Mouse (Mus musculus) heart, postnatal 0 days (tissue): ENCODE measurements around the gene Nyap1. TPM values are rescaled to one million over a fixed set of nuclear protein-coding genes. Genes with fewer than 3 reads are reported as not detected.
"Not testable (repeated sequence)": the region's sequence is repeated elsewhere in the genome, so short reads cannot be mapped to it uniquely, and the experiment has no call there.

ENCODE experiments used
- ATAC-seq: fragments of 200-750 bp; cut with Nextera tagmentation; 2 replicates; pipeline ENCODE4 v1.8.0; 2017; ENCODE audit warnings: low read depth, moderate number of reproducible peaks, moderate library complexity; ENCODE audit not compliant: insufficient read depth
- DNase-seq: peaks from one replicate; pipeline ENCODE4 v3.0.0-alpha.2; 2016; ENCODE audit warnings: low spot score
- H3K27ac ChIP-seq: fragments of 300-500 bp; sonication (generic); 2 replicates; pipeline ENCODE4 v1.5.1; 2014; ENCODE audit warnings: low read depth, mild to moderate bottlenecking
- H3K27me3 ChIP-seq: fragments of 300-500 bp; sonication (generic); 2 replicates; pipeline ENCODE4 v1.6.1; 2014; ENCODE audit warnings: low read length, mixed read lengths; ENCODE audit not compliant: control insufficient read depth, insufficient read depth
- H3K36me3 ChIP-seq: fragments of 300-500 bp; sonication (generic); replicated peaks from 2 replicates; pipeline ENCODE4 v1.6.1; 2014; ENCODE audit warnings: low read length, mixed read lengths; ENCODE audit not compliant: control insufficient read depth, insufficient read depth
- H3K4me1 ChIP-seq: fragments of 300-500 bp; sonication (generic); 2 replicates; pipeline ENCODE4 v1.6.1; 2014; ENCODE audit warnings: antibody characterized with exemption; ENCODE audit not compliant: control insufficient read depth, insufficient read depth
- H3K4me2 ChIP-seq: fragments of 300-500 bp; sonication (generic); 2 replicates; pipeline ENCODE4 v1.6.1; 2014; ENCODE audit warnings: low read depth, mild to moderate bottlenecking, low read length, moderate library complexity
- H3K4me3 ChIP-seq: fragments of 300-500 bp; sonication (generic); 2 replicates; pipeline ENCODE4 v1.5.1; 2014; ENCODE audit warnings: low read depth, low read length
- H3K9ac ChIP-seq: fragments of 300-500 bp; sonication (generic); replicated peaks from 2 replicates; pipeline ENCODE4 v1.6.1; 2014; ENCODE audit warnings: low read depth, low read length, mixed read lengths
- H3K9me3 ChIP-seq: fragments of 300-500 bp; sonication (generic); replicated peaks from 2 replicates; pipeline ENCODE4 v1.6.1; 2016; ENCODE audit warnings: low read length; ENCODE audit not compliant: control insufficient read depth
- CTCF ChIP-seq: IDR thresholded peaks from 2 replicates; pipeline ENCODE4 v1.5.1; 2016; ENCODE audit warnings: antibody characterized with exemption, control low read depth, low read depth
- EP300 ChIP-seq: IDR thresholded peaks from 2 replicates; pipeline ENCODE4 v1.6.1; 2016; ENCODE audit warnings: antibody characterized with exemption, low read depth
- WGBS: fragments of 180-500 bp; shearing (Covaris S2); extraction: QIAGEN DNeasy Blood & Tissue Kit; methylation state at CpG from one replicate; pipeline ENCODE4 v1.1.7; 2014; 5-methylcytosine and 5-hydroxymethylcytosine counted together
- polyA plus RNA-seq: library from polyadenylated mRNA; unstranded; fragments of >200 nt; fragmentation: Nextera tagmentation; extraction: Ambion mirVana; gene quantifications from 2 replicates; pipeline ENCODE4 v1.2.1, GENCODE M21; 2015
- total RNA-seq: library from RNA; depleted of rRNA; stranded (reverse); fragments of >200 nt; gene quantifications from 2 replicates; pipeline ENCODE4 v1.2.3, GENCODE M21; 2014; ENCODE audit warnings: low replicate concordance

The Nyap1 gene
- total and polyA plus RNA-seq, 2 experiments from 2014 or later: 0.56 to 5.8 TPM

GRCm38 (mm10) chr5:137726767-137727166 is 14.6 kb downstream of the Nyap1 start:
- H3K27me3 ChIP-seq: 0 out of 2 replicates have a peak, but pooled peaks cover 2% of the 10 kb centered on the region
- TF ChIP-seq CTCF (no peak), EP300 (no peak)
- H3K9me3 ChIP-seq: no peaks in the 10 kb centered on the region
- WGBS: 59% methylated on average over 6 of the region's 6 CpGs
- H3K27ac ChIP-seq: no peak overlapping the region
- no peak for ATAC-seq
- no peak overlapping the region for H3K9ac ChIP-seq
- no peak overlapping the region for H3K4me2 ChIP-seq
- H3K36me3 ChIP-seq: no peaks in the 10 kb centered on the region
- H3K4me3 ChIP-seq: no peak overlapping the region
- DNase-seq: no peak
- no peaks in the 10 kb centered on the region for H3K4me1 ChIP-seq

DNA sequence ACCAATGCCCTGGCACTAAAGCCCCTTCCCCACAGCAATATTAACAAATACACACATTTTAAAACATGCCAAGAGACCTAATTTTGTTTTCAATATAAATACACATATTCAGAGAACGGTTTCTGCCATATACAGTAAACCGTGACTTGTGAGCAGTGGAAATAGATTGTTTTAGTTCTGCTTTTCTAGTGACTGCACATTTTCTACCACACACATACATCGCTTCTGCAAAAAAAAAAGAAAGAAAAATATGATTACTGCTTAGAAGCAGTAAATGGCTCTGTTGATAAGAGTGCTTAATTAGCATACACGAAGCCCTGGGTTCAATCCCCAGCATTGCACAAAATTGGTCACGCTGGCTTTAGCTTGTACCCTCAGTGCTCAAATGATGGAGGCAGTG is 17.6 kb downstream of the Nyap1 start:
- Histone ChIP-seq H3K27ac (no peak overlapping the region), H3K4me2 (no peak overlapping the region), H3K9ac (no peak overlapping the region), H3K9me3 (no peaks in the 10 kb centered on the region), H3K4me3 (no peak overlapping the region), H3K36me3 (no peaks in the 10 kb centered on the region), H3K27me3 (0 out of 2 replicates have a peak, but pooled peaks cover 2% of the 10 kb centered on the region), H3K4me1 (peaks cover 6% of the 10 kb centered on the region; the same call in 1 of the 2 replicates)
- ATAC-seq: no peak
- TF ChIP-seq CTCF: no peak
- 86% methylated on average over 5 of the region's 5 CpGs for WGBS
- DNase-seq: no peak

GRCm38 (mm10) chr5:137720558-137721164 is 20.7 kb downstream of the Nyap1 start:
- not testable (repeated sequence) for H3K36me3 ChIP-seq, H3K27ac ChIP-seq, H3K27me3 ChIP-seq, H3K9ac ChIP-seq, H3K9me3 ChIP-seq, DNase-seq, H3K4me3 ChIP-seq
- 13% methylated on average over 10 of the region's 16 CpGs for WGBS
- peaks cover 16% of the 10 kb centered on the region for H3K4me1 ChIP-seq
- peak overlapping the region; percentile 34; the same call in 1 of the 2 replicates for H3K4me2 ChIP-seq
- ATAC-seq: 0 out of 2 replicates have a peak, but pooled peaks have one; percentile 47

DNA sequence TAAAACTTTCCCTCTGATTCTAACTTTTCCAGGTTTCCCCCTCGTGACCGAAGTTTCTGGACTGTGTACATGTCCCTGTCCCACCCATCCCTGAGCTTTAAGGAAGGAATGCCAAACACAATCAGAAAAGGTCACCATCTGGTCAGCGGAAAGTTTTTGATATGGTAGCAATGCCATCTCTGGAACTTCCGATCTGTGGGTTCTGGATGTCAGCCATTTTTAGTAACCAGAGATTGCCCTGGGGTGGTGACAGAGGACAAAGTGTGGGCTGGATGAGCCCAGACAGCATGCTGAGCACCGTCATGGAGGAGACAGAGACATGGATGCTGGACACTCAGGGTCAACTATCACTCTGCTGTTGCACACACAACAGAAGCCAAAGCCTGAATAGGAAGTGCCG is 22.3 kb downstream of the Nyap1 start:
- no peak overlapping the region for H3K27ac ChIP-seq
- no peaks in the 10 kb centered on the region for H3K9me3 ChIP-seq
- peaks cover 17% of the 10 kb centered on the region for H3K4me1 ChIP-seq
- peak; percentile 86 for ATAC-seq
- DNase-seq: peak; percentile 62
- H3K4me3 ChIP-seq: no peak overlapping the region
- no peak for TF ChIP-seq EP300
- no peak for TF ChIP-seq CTCF
- no peak overlapping the region; the same call in 1 of the 2 replicates for H3K4me2 ChIP-seq
- 0 out of 2 replicates have a peak, but pooled peaks cover 2% of the 10 kb centered on the region for H3K27me3 ChIP-seq
- WGBS: 23% methylated on average over 6 of the region's 6 CpGs
- no peaks in the 10 kb centered on the region for H3K36me3 ChIP-seq
- no peak overlapping the region for H3K9ac ChIP-seq

DNA sequence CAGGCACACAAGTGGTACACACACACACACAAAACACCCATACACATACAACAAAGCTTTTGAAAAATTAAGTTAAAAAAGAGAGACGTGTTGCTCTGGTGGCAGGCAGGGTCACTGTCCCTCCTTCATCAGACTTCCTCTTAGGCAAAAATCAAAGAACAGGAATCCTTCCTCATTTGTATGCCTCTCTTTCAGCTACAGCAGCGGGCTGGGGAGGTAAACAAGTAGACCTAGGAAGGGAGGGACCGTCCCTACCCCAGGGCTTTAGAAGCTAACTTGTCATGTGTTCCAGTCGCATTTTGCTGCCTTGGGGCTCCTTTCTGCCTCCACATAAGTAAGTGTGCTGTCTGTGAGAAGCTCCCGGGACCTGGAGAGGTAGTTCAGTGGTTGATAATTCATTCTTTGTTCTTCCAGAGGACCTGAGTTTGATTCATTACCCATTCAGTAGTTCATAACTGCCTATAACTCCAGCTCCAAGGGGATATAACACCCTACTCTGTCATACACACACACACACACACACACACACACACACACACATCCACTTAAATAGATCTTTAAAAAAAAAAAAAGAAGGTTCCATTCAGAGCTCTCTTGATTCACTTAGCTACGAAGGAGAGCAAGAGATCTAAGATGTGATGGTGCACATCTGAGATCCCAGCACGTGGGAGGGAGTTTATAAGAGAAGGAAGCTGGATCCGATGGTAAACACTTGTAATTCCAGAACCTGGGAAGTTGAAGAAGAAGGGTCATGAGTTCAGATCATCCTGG is 23.2 kb downstream of the Nyap1 start:
- Histone ChIP-seq H3K4me1 (peaks cover 17% of the 10 kb centered on the region), H3K9me3 (no peaks in the 10 kb centered on the region), H3K4me2 (no peak overlapping the region), H3K4me3 (no peak overlapping the region), H3K27ac (no peak overlapping the region), H3K27me3 (0 out of 2 replicates have a peak, but pooled peaks cover 2% of the 10 kb centered on the region), H3K9ac (no peak overlapping the region), H3K36me3 (no peaks in the 10 kb centered on the region)
- ATAC-seq (no peak), DNase-seq (no peak)
- no peak for TF ChIP-seq EP300
- TF ChIP-seq CTCF: no peak
- WGBS: 70% methylated on average over 8 of the region's 8 CpGs
